Mouse (Mus musculus) right cerebral cortex, postnatal 25 days (tissue): ENCODE data around the gene Rabgap1l.
"Not testable (repeated sequence)": the region's sequence is repeated elsewhere in the genome, so short reads cannot be mapped to it uniquely, and the experiment has no call there.

Experiments used
- DNase-seq: peaks from one replicate; pipeline ENCODE4 v3.0.0; 2022

The Rabgap1l gene

GRCm38 (mm10) chr1:160692224-160693093, 100.6 kb downstream of the Rabgap1l start:
- no peak for DNase-seq

- no peak for DNase-seq
These were observed 101.8 kb downstream of the Rabgap1l start for GRCm38 (mm10) chr1:160691196-160691590.

GRCm38 (mm10) chr1:160690516-160691195, 102.4 kb downstream of the Rabgap1l start:
- DNase-seq: no peak

- DNase-seq: no peak
These were observed 103.5 kb downstream of the Rabgap1l start for GRCm38 (mm10) chr1:160689511-160689910.

GRCm38 (mm10) chr1:160684251-160684650, 108.8 kb downstream of the Rabgap1l start:
- no peak for DNase-seq

GRCm38 (mm10) chr1:160681398-160682050, 111.5 kb downstream of the Rabgap1l start:
- DNase-seq: no peak

GRCm38 (mm10) chr1:160674763-160675162, 118.2 kb downstream of the Rabgap1l start:
- no peak for DNase-seq

GRCm38 (mm10) chr1:160672088-160672814, 120.8 kb downstream of the Rabgap1l start:
- no peak for DNase-seq

- no peak for DNase-seq
These were observed 137.1 kb downstream of the Rabgap1l start for GRCm38 (mm10) chr1:160655806-160656470.

GRCm38 (mm10) chr1:160651691-160652090, 141.3 kb downstream of the Rabgap1l start:
- no peak for DNase-seq

GRCm38 (mm10) chr1:160645416-160645815, 147.6 kb downstream of the Rabgap1l start:
- no peak for DNase-seq

- no peak for DNase-seq
These were observed 164.6 kb downstream of the Rabgap1l start for GRCm38 (mm10) chr1:160628213-160628932.

- DNase-seq: not testable (repeated sequence)
These were observed 168.5 kb downstream of the Rabgap1l start for GRCm38 (mm10) chr1:160624354-160625120.

GRCm38 (mm10) chr1:160618201-160618600, 174.8 kb downstream of the Rabgap1l start:
- no peak for DNase-seq

GRCm38 (mm10) chr1:160606425-160606824, 186.6 kb downstream of the Rabgap1l start:
- no peak for DNase-seq

GRCm38 (mm10) chr1:160603312-160603711, 189.7 kb downstream of the Rabgap1l start:
- not testable (repeated sequence) for DNase-seq

- DNase-seq: no peak
These were observed 195.6 kb downstream of the Rabgap1l start for GRCm38 (mm10) chr1:160597369-160597768.

- DNase-seq: no peak
These were observed 196.1 kb downstream of the Rabgap1l start for GRCm38 (mm10) chr1:160596948-160597270.

GRCm38 (mm10) chr1:160596252-160596947, 196.6 kb downstream of the Rabgap1l start:
- no peak for DNase-seq

- DNase-seq: no peak
These were observed 198.4 kb downstream of the Rabgap1l start for GRCm38 (mm10) chr1:160594576-160594975.
